Mouse (Mus musculus): Measurements from ENCODE around the gene Vmn1r197. TPM values are rescaled to one million over a fixed set of nuclear protein-coding genes. Genes with fewer than 3 reads are reported as not detected.

Vmn1r197 gene
- polyA plus RNA-seq, 1 experiment from 2014 or later = not detected

Other genes starting within 250 kb of the Vmn1r197 start
- gene Vmn1r188, start 240.1 kb upstream of the Vmn1r197 start, polyA plus RNA-seq (2018) = not detected in 3 replicates
- not detected in 3 replicates for gene Vmn1r189, start 218.8 kb upstream of the Vmn1r197 start, polyA plus RNA-seq (2018)
- not detected in 3 replicates for gene Vmn1r191, start 140.6 kb upstream of the Vmn1r197 start, polyA plus RNA-seq (2018)
- not detected in 3 replicates for gene Vmn1r192, start 133.4 kb upstream of the Vmn1r197 start, polyA plus RNA-seq (2018)
- not detected in 3 replicates for gene Vmn1r193, start 101.4 kb upstream of the Vmn1r197 start, polyA plus RNA-seq (2018)
- not detected in 3 replicates for gene Vmn1r194, start 80.4 kb upstream of the Vmn1r197 start, polyA plus RNA-seq (2018)
- gene Vmn1r195, start 54.1 kb upstream of the Vmn1r197 start, polyA plus RNA-seq (2018) = not detected in 3 replicates
- not detected in 3 replicates for gene Vmn1r196, start 34.7 kb upstream of the Vmn1r197 start, polyA plus RNA-seq (2018)
- gene Vmn1r198, start 25.8 kb downstream of the Vmn1r197 start, polyA plus RNA-seq (2018) = not detected in 3 replicates
- gene Vmn1r199, start 55.2 kb downstream of the Vmn1r197 start, polyA plus RNA-seq (2018) = not detected in 3 replicates
- gene Vmn1r200, start 65.8 kb downstream of the Vmn1r197 start, polyA plus RNA-seq (2018) = not detected in 3 replicates
- gene Vmn1r201, start 147.3 kb downstream of the Vmn1r197 start, polyA plus RNA-seq (2018) = not detected in 3 replicates
- gene Vmn1r202, start 180.8 kb downstream of the Vmn1r197 start, polyA plus RNA-seq (2018) = not detected in 3 replicates
- gene Vmn1r203, start 193.5 kb downstream of the Vmn1r197 start, polyA plus RNA-seq (2018) = 0.02 to 0.03 TPM in 2 of 3 replicates, not detected in the other
- not detected in 3 replicates for gene Vmn1r204, start 228.6 kb downstream of the Vmn1r197 start, polyA plus RNA-seq (2018)

Measured in macrophage (primary cell).